Mouse (Mus musculus) liver, embryonic 13.5 days (tissue): Measurements from ENCODE around the gene Gm13178. TPM values are rescaled to one million over a fixed set of nuclear protein-coding genes. Genes with fewer than 3 reads are reported as not detected.

Experiments used
- ATAC-seq: fragments of 200-750 bp; cut with Nextera tagmentation; 2 replicates; pipeline ENCODE4 v1.8.0; 2017; ENCODE audit warnings: low read depth, mild to moderate bottlenecking, moderate number of reproducible peaks, moderate library complexity
- DNase-seq: peaks from one replicate; pipeline ENCODE4 v3.0.0; 2022
- H3K27ac ChIP-seq: fragments of 300-500 bp; sonication (generic); 2 replicates; pipeline ENCODE4 v1.5.1; 2015; ENCODE audit warnings: moderate library complexity, mild to moderate bottlenecking, inconsistent platforms
- H3K27me3 ChIP-seq: fragments of 300-500 bp; sonication (generic); 2 replicates; pipeline ENCODE4 v1.6.1; 2015; ENCODE audit warnings: mild to moderate bottlenecking, inconsistent platforms
- H3K36me3 ChIP-seq: fragments of 300-500 bp; sonication (generic); 2 replicates; pipeline ENCODE4 v1.6.1; 2015; ENCODE audit warnings: mild to moderate bottlenecking, inconsistent platforms
- H3K4me1 ChIP-seq: fragments of 300-500 bp; sonication (generic); replicated peaks from 2 replicates; pipeline ENCODE4 v1.6.1; 2015; ENCODE audit warnings: inconsistent platforms
- H3K4me2 ChIP-seq: fragments of 300-500 bp; sonication (generic); 2 replicates; pipeline ENCODE4 v1.6.1; 2015; ENCODE audit warnings: inconsistent platforms, mild to moderate bottlenecking, moderate library complexity
- H3K4me3 ChIP-seq: fragments of 300-500 bp; sonication (generic); replicated peaks from 2 replicates; pipeline ENCODE4 v1.5.1; 2015; ENCODE audit warnings: mild to moderate bottlenecking, inconsistent platforms
- H3K9ac ChIP-seq: fragments of 300-500 bp; sonication (generic); 2 replicates; pipeline ENCODE4 v1.6.1; 2015; ENCODE audit warnings: mild to moderate bottlenecking, inconsistent platforms
- H3K9me3 ChIP-seq: fragments of 300-500 bp; sonication (generic); replicated peaks from 2 replicates; pipeline ENCODE4 v1.6.1; 2016; ENCODE audit warnings: inconsistent platforms
- WGBS: fragments of 180-500 bp; shearing (Covaris S2); methylation state at CpG from one replicate; pipeline ENCODE4 v1.1.7; 2015; ENCODE audit not compliant: insufficient replicate concordance; 5-methylcytosine and 5-hydroxymethylcytosine counted together
- polyA plus RNA-seq: library from polyadenylated mRNA; unstranded; fragments of >200 nt; fragmentation: Nextera tagmentation; extraction: Ambion mirVana; gene quantifications from 2 replicates; pipeline ENCODE4 v1.2.1, GENCODE M21; 2015

The Gm13178 gene
- polyA plus RNA-seq, result not detected in 2 replicates

GRCm38 (mm10) chr4:144721304-144721703, at the start of gene Gm13178:
TSS of gene Gm13178 (minus strand) at chr4:144721404.
- Histone ChIP-seq H3K9me3 (no peaks in the 10 kb centered on the region), H3K9ac (no peak within 1 kb of the TSS), H3K4me1 (no peaks in the 10 kb centered on the region), H3K27me3 (no peaks in the 10 kb centered on the region), H3K36me3 (no peaks in the 10 kb centered on the region), H3K4me2 (no peak within 1 kb of the TSS), H3K27ac (no peak within 1 kb of the TSS), H3K4me3 (no peak within 1 kb of the TSS)
- ATAC-seq (no peak), DNase-seq (no peak)
- 47% methylated on average over 1 of the region's 1 CpGs for WGBS

GRCm38 (mm10) chr4:144765722-144766121, 44.5 kb upstream of the Gm13178 start:
- no peak for ATAC-seq
- Histone ChIP-seq H3K36me3 (no peaks in the 10 kb centered on the region), H3K4me2 (no peak overlapping the region), H3K4me1 (no peaks in the 10 kb centered on the region), H3K27me3 (no peaks in the 10 kb centered on the region), H3K9ac (no peak overlapping the region), H3K9me3 (no peaks in the 10 kb centered on the region), H3K27ac (no peak overlapping the region), H3K4me3 (no peak overlapping the region)
- 27% methylated on average over 2 of the region's 2 CpGs for WGBS
- no peak for DNase-seq

- no peaks in the 10 kb centered on the region for H3K4me1 ChIP-seq
- no peak overlapping the region for H3K9ac ChIP-seq
- H3K4me3 ChIP-seq, result no peak overlapping the region
- H3K9me3 ChIP-seq, result no peaks in the 10 kb centered on the region
- H3K27me3 ChIP-seq, result no peaks in the 10 kb centered on the region
- DNase-seq (no peak), ATAC-seq (no peak)
- H3K36me3 ChIP-seq, result no peaks in the 10 kb centered on the region
- no peak overlapping the region for H3K4me2 ChIP-seq
- WGBS, result 26% methylated on average over 1 of the region's 1 CpGs
- no peak overlapping the region for H3K27ac ChIP-seq
Observed at GRCm38 (mm10) chr4:144749139-144749538, 27.9 kb upstream of the Gm13178 start.

GRCm38 (mm10) chr4:144719691-144720090, 1.5 kb downstream of the Gm13178 start:
- no peak for ATAC-seq
- no peaks in the 10 kb centered on the region for H3K4me1 ChIP-seq
- 50% methylated on average over 1 of the region's 1 CpGs for WGBS

GRCm38 (mm10) chr4:144718288-144718687, 2.9 kb downstream of the Gm13178 start:
- H3K27me3 ChIP-seq, result no peaks in the 10 kb centered on the region
- H3K36me3 ChIP-seq, result no peaks in the 10 kb centered on the region
- no peak overlapping the region for H3K27ac ChIP-seq
- no peak for DNase-seq
- no peak overlapping the region for H3K4me2 ChIP-seq
- no peaks in the 10 kb centered on the region for H3K4me1 ChIP-seq
- H3K4me3 ChIP-seq, result no peak overlapping the region
- 47% methylated on average over 1 of the region's 1 CpGs for WGBS
- no peak for ATAC-seq
- H3K9me3 ChIP-seq, result 0 out of 2 replicates have a peak, but pooled peaks cover 2% of the 10 kb centered on the region
- no peak overlapping the region for H3K9ac ChIP-seq

More at GRCm38 (mm10) chr4:144719691-144720090, 1.5 kb downstream of the Gm13178 start:
- no peak overlapping the region for H3K9ac ChIP-seq
- no peaks in the 10 kb centered on the region for H3K36me3 ChIP-seq
- DNase-seq, result no peak
- no peak overlapping the region for H3K4me3 ChIP-seq
- H3K9me3 ChIP-seq, result 0 out of 2 replicates have a peak, but pooled peaks cover 2% of the 10 kb centered on the region
- no peak overlapping the region for H3K4me2 ChIP-seq
- H3K27me3 ChIP-seq, result no peaks in the 10 kb centered on the region
- no peak overlapping the region for H3K27ac ChIP-seq

GRCm38 (mm10) chr4:144686268-144686667, 34.9 kb downstream of the Gm13178 start, which contains the start of gene Gm436:
TSS of gene Gm436 (minus strand) at chr4:144686368.
- Histone ChIP-seq H3K36me3 (no peaks in the 10 kb centered on the region), H3K27ac (no peak within 1 kb of the TSS), H3K27me3 (no peaks in the 10 kb centered on the region), H3K4me3 (no peak within 1 kb of the TSS), H3K4me2 (no peak within 1 kb of the TSS), H3K4me1 (no peaks in the 10 kb centered on the region), H3K9me3 (no peaks in the 10 kb centered on the region), H3K9ac (no peak within 1 kb of the TSS)
- WGBS, result 28% methylated on average over 2 of the region's 2 CpGs
- no peak for DNase-seq
- no peak for ATAC-seq

Other genes with a start within 250 kb of the Gm13178 start
- not detected in 2 replicates for gene 9430007A20Rik, start 201.6 kb downstream of the Gm13178 start, polyA plus RNA-seq
- not detected in 2 replicates for gene Gm13124, start 156.3 kb downstream of the Gm13178 start, polyA plus RNA-seq
- gene Aadacl4, start 107.7 kb downstream of the Gm13178 start, polyA plus RNA-seq, result not detected in 2 replicates
- not detected in 2 replicates for gene Gm436, start 35.0 kb downstream of the Gm13178 start, polyA plus RNA-seq
- not detected in 2 replicates for gene Gm438, start 65.2 kb upstream of the Gm13178 start, polyA plus RNA-seq
- 25.0 and 31.3 TPM in 2 replicates for gene Dhrs3, start 171.4 kb upstream of the Gm13178 start, polyA plus RNA-seq